Mouse (Mus musculus) kidney, adult 9 months (tissue): ENCODE results near the gene Jade2.
"Not testable (repeated sequence)": the region's sequence is repeated elsewhere in the genome, so short reads cannot be mapped to it uniquely, and the experiment has no call there.

Experiments used
- DNase-seq: peaks from one replicate; pipeline ENCODE4 v3.0.0; 2022

The Jade2 gene

GRCm38 (mm10) chr11:51833393-51834066 lies 23.9 kb downstream of the Jade2 start:
- DNase-seq = no peak

GRCm38 (mm10) chr11:51832992-51833391 lies 24.5 kb downstream of the Jade2 start:
- no peak for DNase-seq

- DNase-seq = peak; percentile 87
Measured at GRCm38 (mm10) chr11:51831962-51832909, 25.2 kb downstream of the Jade2 start.

- no peak for DNase-seq
Measured at GRCm38 (mm10) chr11:51824867-51825424, 32.5 kb downstream of the Jade2 start.

GRCm38 (mm10) chr11:51823963-51824753 lies 33.3 kb downstream of the Jade2 start:
- DNase-seq = peak; percentile 87

GRCm38 (mm10) chr11:51823271-51823670 lies 34.2 kb downstream of the Jade2 start:
- DNase-seq = no peak

GRCm38 (mm10) chr11:51822736-51823135 lies 34.7 kb downstream of the Jade2 start:
- DNase-seq = no peak

GRCm38 (mm10) chr11:51820861-51821260 lies 36.6 kb downstream of the Jade2 start:
- DNase-seq = peak; percentile 85

- peak; percentile 69 for DNase-seq
Measured at GRCm38 (mm10) chr11:51819964-51820363, 37.5 kb downstream of the Jade2 start.

GRCm38 (mm10) chr11:51818837-51819236 lies 38.6 kb downstream of the Jade2 start:
- peak; percentile 55 for DNase-seq

- DNase-seq = peak; percentile 91
Measured at GRCm38 (mm10) chr11:51817756-51818155, 39.7 kb downstream of the Jade2 start.

- no peak for DNase-seq
Measured at GRCm38 (mm10) chr11:51812022-51812546, 45.4 kb downstream of the Jade2 start.

- no peak for DNase-seq
Measured at GRCm38 (mm10) chr11:51811230-51811629, 46.2 kb downstream of the Jade2 start.

- peak; percentile 70 for DNase-seq
Measured at GRCm38 (mm10) chr11:51809632-51810224, 47.7 kb downstream of the Jade2 start.

- peak; percentile 47 for DNase-seq
Measured at GRCm38 (mm10) chr11:51807108-51807879, 50.2 kb downstream of the Jade2 start.

GRCm38 (mm10) chr11:51805221-51805981 lies 52.1 kb downstream of the Jade2 start:
- DNase-seq = peak; percentile 89

GRCm38 (mm10) chr11:51800634-51801325 lies 56.7 kb downstream of the Jade2 start:
- no peak for DNase-seq

- no peak for DNase-seq
Measured at GRCm38 (mm10) chr11:51796272-51796671, 61.2 kb downstream of the Jade2 start.

- no peak for DNase-seq
Measured at GRCm38 (mm10) chr11:51790662-51791061, 66.8 kb downstream of the Jade2 start.

- not testable (repeated sequence) for DNase-seq
Measured at GRCm38 (mm10) chr11:51789735-51790134, 67.7 kb downstream of the Jade2 start.
